Mouse (Mus musculus) embryo, embryonic 10.5 days (tissue): Measurements from ENCODE around the gene Icos.

Source experiments
- DNase-seq: peaks from one replicate; pipeline ENCODE4 v3.0.0-alpha.2; 2015; ENCODE audit warnings: low spot score

Gene Icos

GRCm38 (mm10) chr1:61039310-61039709 is 61.6 kb downstream of the Icos start:
- no peak for DNase-seq

- DNase-seq = no peak
Measured at GRCm38 (mm10) chr1:61040401-61040800, 62.7 kb downstream of the Icos start.

- DNase-seq = no peak
Measured at GRCm38 (mm10) chr1:61042842-61043241, 65.1 kb downstream of the Icos start.

- DNase-seq = no peak
Measured at GRCm38 (mm10) chr1:61046055-61046705, 68.5 kb downstream of the Icos start.

GRCm38 (mm10) chr1:61047336-61047735 is 69.6 kb downstream of the Icos start:
- no peak for DNase-seq
